Mouse (Mus musculus) liver, postnatal 0 days (tissue): ENCODE data around the gene Tmed6.

Experiments
- CTCF ChIP-seq: sonication (generic); IDR thresholded peaks from 2 replicates; pipeline ENCODE4 v1.5.1; 2016; ENCODE audit warnings: antibody characterized with exemption, low read depth
- EP300 ChIP-seq: IDR thresholded peaks from 2 replicates; pipeline ENCODE4 v1.6.1; 2016; ENCODE audit warnings: antibody characterized with exemption, low read depth, mild to moderate bottlenecking

DNA sequence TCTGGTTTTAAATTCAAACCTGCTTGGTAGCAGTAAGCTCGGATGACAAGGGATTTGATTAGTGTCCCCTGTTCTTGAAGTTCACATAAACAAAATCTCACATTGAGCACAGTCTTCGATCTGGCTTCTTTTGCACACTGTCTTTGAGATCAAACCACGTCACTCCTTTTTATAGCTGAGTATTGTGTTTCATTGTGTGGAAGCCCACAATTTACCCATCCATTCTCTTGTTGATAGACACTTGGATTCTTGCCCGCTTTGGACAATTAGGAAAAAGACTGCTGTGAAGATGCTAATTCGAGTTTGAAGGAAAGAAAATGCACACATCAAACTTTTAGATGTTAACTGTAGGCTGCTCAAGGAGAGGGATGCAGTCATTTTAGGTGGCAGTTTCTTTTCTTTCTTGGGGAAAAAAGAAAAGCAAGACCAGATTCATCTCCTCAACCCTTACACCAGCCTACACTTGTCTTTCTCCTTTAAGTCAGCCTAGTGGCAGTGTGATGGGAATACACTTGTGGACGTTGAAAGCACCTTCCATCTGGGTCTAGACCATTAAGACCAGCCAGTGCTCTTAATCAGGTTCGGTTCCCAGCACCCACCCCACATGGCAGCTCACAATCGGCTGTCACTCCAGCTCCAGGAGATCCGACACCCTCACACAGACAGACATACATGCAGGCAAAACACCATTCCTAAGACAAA is 45.3 kb upstream of the Tmed6 start:
- TF ChIP-seq CTCF (no peak), EP300 (no peak)
